Mouse (Mus musculus) hindbrain, embryonic 11.5 days (tissue): Measurements from ENCODE around the gene Rnf144b. TPM values are rescaled to one million over a fixed set of nuclear protein-coding genes. Genes with fewer than 3 reads are reported as not detected.

Source experiments
- ATAC-seq: fragments of 200-750 bp; cut with Nextera tagmentation; 2 replicates; pipeline ENCODE4 v1.8.0; 2017; ENCODE audit warnings: mild to moderate bottlenecking, moderate TSS enrichment, moderate library complexity; ENCODE audit not compliant: low FRiP score
- DNase-seq: peaks from one replicate; pipeline ENCODE4 v3.0.0-alpha.2; 2015; ENCODE audit warnings: low spot score
- H3K27ac ChIP-seq: fragments of 300-500 bp; sonication (generic); 2 replicates; pipeline ENCODE4 v1.5.1; 2014; ENCODE audit warnings: mild to moderate bottlenecking, low read depth, low read length
- H3K27me3 ChIP-seq: fragments of 300-500 bp; sonication (generic); 2 replicates; pipeline ENCODE4 v1.6.1; 2014; ENCODE audit warnings: mild to moderate bottlenecking, low read length, moderate library complexity, mixed read lengths; ENCODE audit not compliant: control insufficient read depth, insufficient read depth
- H3K36me3 ChIP-seq: fragments of 300-500 bp; sonication (generic); 2 replicates; pipeline ENCODE4 v1.6.1; 2014; ENCODE audit warnings: mild to moderate bottlenecking, low read length, moderate library complexity, mixed read lengths; ENCODE audit not compliant: control insufficient read depth, insufficient read depth
- H3K4me1 ChIP-seq: fragments of 300-500 bp; sonication (generic); replicated peaks from 2 replicates; pipeline ENCODE4 v1.6.1; 2014; ENCODE audit warnings: low read length, mixed read lengths; ENCODE audit not compliant: control insufficient read depth, insufficient read depth
- H3K4me2 ChIP-seq: fragments of 300-500 bp; sonication (generic); replicated peaks from 2 replicates; pipeline ENCODE4 v1.6.1; 2014; ENCODE audit warnings: mild to moderate bottlenecking, low read depth, low read length
- H3K4me3 ChIP-seq: fragments of 300-500 bp; sonication (generic); 2 replicates; pipeline ENCODE4 v1.5.1; 2014; ENCODE audit warnings: low read depth, low read length
- H3K9ac ChIP-seq: fragments of 300-500 bp; sonication (generic); 2 replicates; pipeline ENCODE4 v1.6.1; 2014; ENCODE audit warnings: low read depth, low read length
- H3K9me3 ChIP-seq: fragments of 300-500 bp; sonication (generic); 2 replicates; pipeline ENCODE4 v1.6.1; 2016; ENCODE audit warnings: low read length; ENCODE audit not compliant: control insufficient read depth
- WGBS: fragments of 180-500 bp; shearing (Covaris S2); extraction: QIAGEN DNeasy Blood & Tissue Kit; methylation state at CpG from one replicate; pipeline ENCODE4 v1.1.7; 2014; 5-methylcytosine and 5-hydroxymethylcytosine counted together
- polyA plus RNA-seq: library from polyadenylated mRNA; unstranded; fragments of >200 nt; fragmentation: Nextera tagmentation; extraction: Ambion mirVana; gene quantifications from 2 replicates; pipeline ENCODE4 v1.2.1, GENCODE M21; 2014

The Rnf144b gene
- polyA plus RNA-seq, 1 experiment from 2014 or later = 1.2 TPM

DNA sequence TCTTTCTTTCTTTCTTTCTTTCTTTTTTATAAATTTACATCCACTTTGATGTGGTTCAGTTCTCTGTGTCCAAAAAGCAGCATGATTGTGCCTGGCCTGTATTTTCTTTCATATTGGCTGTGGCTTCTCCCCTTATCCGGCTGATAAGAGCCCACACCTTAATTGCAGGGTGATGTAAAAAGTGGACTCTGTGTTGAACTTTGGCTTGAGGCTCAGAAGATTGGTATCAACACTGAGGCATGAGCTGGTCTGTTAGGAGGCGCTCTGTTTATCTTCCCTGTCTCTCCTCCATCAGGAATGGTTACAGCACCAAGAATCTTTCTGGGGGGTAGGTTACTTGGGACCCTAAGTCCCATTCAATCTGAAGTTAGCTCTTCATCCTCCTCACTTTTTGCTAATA, 69.7 kb downstream of the Rnf144b start:
- no peak overlapping the region for H3K4me3 ChIP-seq
- peaks cover 9% of the 10 kb centered on the region for H3K27me3 ChIP-seq
- 88% methylated on average over 2 of the region's 2 CpGs for WGBS
- H3K36me3 ChIP-seq = no peaks in the 10 kb centered on the region
- no peak overlapping the region for H3K4me2 ChIP-seq
- H3K9ac ChIP-seq = no peak overlapping the region
- no peaks in the 10 kb centered on the region for H3K9me3 ChIP-seq
- DNase-seq (no peak), ATAC-seq (no peak)
- H3K27ac ChIP-seq = no peak overlapping the region
- H3K4me1 ChIP-seq = no peaks in the 10 kb centered on the region

DNA sequence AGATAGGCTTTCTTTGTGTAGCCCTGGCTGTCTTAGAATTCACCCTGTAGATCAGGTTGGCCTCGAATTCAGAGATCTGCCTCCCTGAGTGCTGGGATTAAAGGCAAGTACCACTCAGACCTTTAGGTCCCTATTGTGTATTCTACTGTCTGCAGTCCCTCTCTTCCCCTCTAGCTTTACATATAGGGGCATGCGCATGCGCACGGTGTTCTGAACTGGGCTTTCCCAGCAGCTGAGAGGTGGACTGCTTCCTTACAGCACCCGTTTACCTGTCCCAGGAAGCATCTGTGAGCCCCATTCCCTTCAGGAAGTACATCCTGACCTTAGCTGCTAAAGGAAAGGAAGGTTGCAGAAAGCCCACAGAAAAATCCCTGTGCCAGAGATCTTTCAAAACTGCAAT, 70.3 kb downstream of the Rnf144b start:
- H3K4me1 ChIP-seq = no peaks in the 10 kb centered on the region
- H3K27me3 ChIP-seq = peaks cover 9% of the 10 kb centered on the region
- no peak overlapping the region for H3K4me3 ChIP-seq
- no peak overlapping the region for H3K27ac ChIP-seq
- WGBS = 78% methylated on average over 5 of the region's 5 CpGs
- DNase-seq (no peak), ATAC-seq (no peak)
- no peak overlapping the region for H3K9ac ChIP-seq
- H3K4me2 ChIP-seq = no peak overlapping the region
- no peaks in the 10 kb centered on the region for H3K36me3 ChIP-seq
- no peaks in the 10 kb centered on the region for H3K9me3 ChIP-seq

DNA sequence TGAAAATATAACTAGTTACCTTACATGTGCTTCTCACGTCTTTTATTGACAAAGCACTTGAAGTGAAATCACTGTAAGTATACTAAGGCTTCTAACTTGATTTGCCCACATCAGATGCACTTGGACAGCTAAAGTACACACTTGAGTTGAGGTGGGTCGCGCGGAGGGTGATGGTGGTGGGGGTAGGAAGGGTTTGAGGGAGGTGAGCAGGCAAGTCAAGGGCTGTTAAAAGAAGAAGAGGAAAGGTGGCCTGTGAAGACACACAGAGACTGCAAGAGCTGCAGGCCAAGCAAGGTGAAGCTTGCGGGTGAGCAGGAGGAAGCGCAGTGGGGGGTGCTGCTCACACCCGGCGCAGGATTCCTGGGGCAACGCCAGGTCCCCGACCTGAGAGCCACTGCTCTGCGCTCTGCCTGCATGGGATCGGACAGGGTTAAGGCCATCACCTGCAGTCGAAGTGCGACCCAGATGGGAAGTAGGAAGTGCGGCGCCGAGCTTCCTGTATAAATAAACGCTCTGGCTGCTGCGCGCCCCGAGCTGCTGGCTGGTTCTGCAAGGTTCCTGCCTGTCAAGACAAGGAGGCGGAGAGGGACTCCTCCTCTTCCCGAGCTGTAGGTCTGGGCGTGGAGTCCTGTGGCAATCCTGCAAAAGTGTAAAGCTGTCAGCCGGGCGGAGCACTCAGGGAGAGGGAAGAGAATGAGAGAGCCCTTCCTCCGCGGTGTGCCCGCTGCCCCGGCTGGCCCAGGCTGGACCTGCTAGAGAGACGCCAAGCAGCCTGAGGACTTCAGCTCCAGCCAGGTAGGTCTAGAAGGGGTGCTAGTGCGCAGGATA, 71.1 kb downstream of the Rnf144b start:
- peak overlapping the region; percentile 41 for H3K4me3 ChIP-seq
- H3K4me2 ChIP-seq = peak overlapping the region; percentile 76
- peak overlapping the region; percentile 57 for H3K9ac ChIP-seq
- DNase-seq = peak; percentile 63
- H3K27ac ChIP-seq = no peak overlapping the region
- WGBS = 9% methylated on average over 32 of the region's 32 CpGs
- no peaks in the 10 kb centered on the region for H3K9me3 ChIP-seq
- no peaks in the 10 kb centered on the region for H3K36me3 ChIP-seq
- peaks cover 9% of the 10 kb centered on the region for H3K27me3 ChIP-seq
- no peak for ATAC-seq
- H3K4me1 ChIP-seq = no peaks in the 10 kb centered on the region

DNA sequence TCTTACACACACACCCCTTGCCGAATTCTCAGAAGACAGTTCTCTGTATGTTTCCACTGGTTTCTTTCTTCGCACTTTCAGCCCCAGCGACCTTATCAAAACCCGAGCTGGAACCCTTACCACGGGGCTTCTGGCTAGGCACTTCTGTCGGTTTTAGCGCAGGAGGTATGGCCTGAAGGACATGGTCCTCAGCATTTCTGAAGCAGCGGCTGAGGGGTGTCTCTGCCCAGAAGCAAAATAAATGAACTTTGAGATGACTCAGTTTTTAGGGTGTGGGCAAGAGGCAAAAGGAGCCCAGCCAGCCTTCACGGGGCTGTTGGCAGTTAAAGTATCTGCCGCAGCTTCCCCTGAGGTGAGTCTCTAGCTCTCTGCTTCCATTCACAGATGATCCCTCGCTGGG, 72.2 kb downstream of the Rnf144b start:
- no peak for ATAC-seq
- Histone ChIP-seq H3K27ac (no peak overlapping the region), H3K4me1 (no peaks in the 10 kb centered on the region), H3K4me2 (peak overlapping the region; percentile 76), H3K36me3 (no peaks in the 10 kb centered on the region), H3K27me3 (peaks cover 9% of the 10 kb centered on the region), H3K4me3 (peak overlapping the region; percentile 41; the same call in 1 of the 2 replicates), H3K9ac (no peak overlapping the region), H3K9me3 (no peaks in the 10 kb centered on the region)
- DNase-seq = no peak
- 26% methylated on average over 11 of the region's 11 CpGs for WGBS

DNA sequence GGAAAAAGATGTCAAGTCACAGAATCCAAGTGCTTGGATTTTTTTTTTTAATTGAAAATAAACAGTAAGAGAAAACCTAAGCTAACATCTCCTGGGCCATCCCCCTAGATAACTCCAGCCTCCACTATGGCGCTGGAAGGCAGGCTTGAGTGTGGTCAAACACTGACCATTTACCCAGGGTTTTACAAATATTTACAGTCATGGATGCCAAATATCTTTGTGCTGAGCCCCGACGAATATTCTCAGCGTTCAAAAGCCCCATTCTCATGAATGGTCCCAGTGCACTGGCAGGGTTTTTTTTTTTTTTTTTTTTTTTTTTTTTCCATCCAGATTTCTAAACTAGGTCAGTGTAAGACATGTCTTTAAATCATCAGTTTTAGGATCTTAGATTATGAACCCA, 73.0 kb downstream of the Rnf144b start:
- DNase-seq (no peak), ATAC-seq (no peak)
- no peaks in the 10 kb centered on the region for H3K9me3 ChIP-seq
- H3K4me1 ChIP-seq = no peaks in the 10 kb centered on the region
- H3K4me2 ChIP-seq = no peak overlapping the region
- no peak overlapping the region for H3K27ac ChIP-seq
- H3K9ac ChIP-seq = no peak overlapping the region
- no peak overlapping the region for H3K4me3 ChIP-seq
- WGBS = 77% methylated on average over 4 of the region's 4 CpGs
- no peaks in the 10 kb centered on the region for H3K36me3 ChIP-seq
- peaks cover 9% of the 10 kb centered on the region for H3K27me3 ChIP-seq

DNA sequence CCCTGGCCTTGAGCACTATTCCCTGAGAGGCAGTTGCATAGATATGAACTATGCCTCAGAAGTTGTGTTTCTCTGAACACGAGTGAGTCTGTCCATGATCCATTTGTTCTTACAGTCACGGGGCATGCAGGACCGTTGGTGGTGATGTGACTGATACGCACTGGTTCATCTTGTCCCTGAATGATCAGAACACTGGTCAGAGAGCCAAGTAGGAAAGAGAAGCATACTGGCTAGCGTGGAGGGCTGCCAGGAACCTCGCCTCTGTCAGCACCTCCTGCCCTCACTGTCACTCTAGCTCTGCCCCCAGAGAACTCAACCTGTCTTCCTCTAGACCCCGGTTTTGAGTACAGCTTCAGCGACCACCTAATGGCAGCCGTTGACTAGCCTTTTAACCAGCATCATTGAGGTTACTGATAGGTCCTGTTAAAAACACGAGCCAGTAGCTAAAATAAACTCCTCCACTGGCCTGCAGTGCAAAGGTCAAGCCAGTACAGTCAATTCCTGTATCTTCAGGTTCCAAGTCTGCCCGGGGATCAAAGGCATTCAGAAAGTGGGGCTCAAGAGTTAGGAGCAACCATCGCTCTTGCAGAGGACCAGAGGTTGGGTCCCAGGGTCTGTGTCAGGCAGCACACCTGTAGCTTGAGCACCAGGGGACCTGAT, 77.7 kb downstream of the Rnf144b start:
- no peaks in the 10 kb centered on the region for H3K9me3 ChIP-seq
- ATAC-seq (no peak), DNase-seq (no peak)
- no peak overlapping the region for H3K4me2 ChIP-seq
- H3K27me3 ChIP-seq = peaks cover 1% of the 10 kb centered on the region
- H3K9ac ChIP-seq = no peak overlapping the region
- 80% methylated on average over 12 of the region's 12 CpGs for WGBS
- H3K36me3 ChIP-seq = no peaks in the 10 kb centered on the region
- no peak overlapping the region for H3K4me3 ChIP-seq
- no peaks in the 10 kb centered on the region for H3K4me1 ChIP-seq
- no peak overlapping the region for H3K27ac ChIP-seq

DNA sequence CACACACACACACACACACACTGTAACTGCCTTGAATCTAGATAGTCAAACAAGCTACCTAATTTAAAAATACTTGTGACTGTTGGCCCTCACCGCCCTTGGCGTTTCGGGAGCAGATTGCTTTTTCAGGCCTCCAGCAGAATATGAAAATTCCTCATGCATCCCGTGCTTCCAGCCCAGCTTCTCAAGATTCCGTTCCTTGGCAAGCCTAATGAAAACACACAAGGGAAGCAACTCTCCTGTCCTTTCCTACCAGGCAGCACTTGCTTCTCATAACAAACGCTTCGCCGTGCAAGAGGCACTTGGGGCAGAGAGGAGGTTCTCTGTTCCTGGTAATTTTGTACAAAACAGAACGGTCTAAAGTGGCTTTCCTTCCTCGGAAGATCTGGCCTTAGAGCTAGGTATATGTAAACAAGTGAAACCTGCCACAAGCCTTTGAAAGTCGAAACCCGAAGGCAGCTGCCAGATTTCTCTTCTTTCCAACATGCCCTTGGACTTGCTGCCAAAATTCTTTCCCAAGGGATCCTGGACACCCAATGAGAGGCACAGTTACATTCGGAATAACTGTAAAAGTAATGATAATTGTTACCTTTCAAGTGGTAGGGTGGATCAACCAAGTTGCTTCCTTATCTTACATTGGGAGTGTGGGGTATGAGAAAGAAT, 79.6 kb downstream of the Rnf144b start:
- H3K4me2 ChIP-seq = no peak overlapping the region
- H3K9me3 ChIP-seq = no peaks in the 10 kb centered on the region
- no peak for ATAC-seq
- no peak overlapping the region for H3K9ac ChIP-seq
- H3K27ac ChIP-seq = no peak overlapping the region
- DNase-seq = no peak
- no peaks in the 10 kb centered on the region for H3K36me3 ChIP-seq
- no peak overlapping the region for H3K4me3 ChIP-seq
- WGBS = 73% methylated on average over 13 of the region's 13 CpGs
- no peaks in the 10 kb centered on the region for H3K27me3 ChIP-seq
- no peaks in the 10 kb centered on the region for H3K4me1 ChIP-seq

DNA sequence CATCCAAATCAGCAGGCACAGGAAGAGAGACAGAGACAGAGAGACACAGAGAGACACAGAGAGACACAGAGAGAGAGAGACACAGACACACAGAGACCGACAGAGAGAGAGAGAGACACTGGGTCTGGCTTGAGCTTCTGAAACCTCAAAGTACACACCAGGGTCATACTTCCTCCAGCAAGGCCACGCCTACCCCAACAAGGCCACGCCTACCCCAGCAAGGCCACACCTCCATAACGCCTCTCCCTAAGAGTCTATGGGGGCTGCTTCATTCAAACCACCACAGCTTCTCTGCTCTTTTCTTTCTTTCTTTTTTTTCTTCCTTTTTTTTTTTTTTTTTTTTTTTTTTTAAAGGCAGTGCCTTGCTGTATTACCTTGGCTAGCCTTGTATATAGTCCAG, 88.0 kb downstream of the Rnf144b start:
- no peak overlapping the region for H3K9ac ChIP-seq
- H3K4me3 ChIP-seq = no peak overlapping the region
- 84% methylated on average over 4 of the region's 4 CpGs for WGBS
- H3K27me3 ChIP-seq = no peaks in the 10 kb centered on the region
- no peak overlapping the region for H3K27ac ChIP-seq
- no peaks in the 10 kb centered on the region for H3K9me3 ChIP-seq
- no peaks in the 10 kb centered on the region for H3K4me1 ChIP-seq
- no peak overlapping the region for H3K4me2 ChIP-seq
- H3K36me3 ChIP-seq = no peaks in the 10 kb centered on the region
- ATAC-seq (no peak), DNase-seq (no peak)
